Mouse (Mus musculus): Measurements from ENCODE around the gene Micall1.

GRCm38 (mm10) chr15:79152709-79153108, 44.0 kb downstream of the Micall1 start:
- TF ChIP-seq CTCF (conservative IDR thresholded peaks at IDR 0.05; ENCODE audit: low read length) (no peak), POU5F1 (IDR thresholded peaks at IDR 0.05; ENCODE audit: borderline replicate concordance, low read length) (no peak)

All from E14TG2a.4 (cell line).